Mouse (Mus musculus) kidney, postnatal 14 days (tissue): ENCODE data around the gene Gm20388.

Experiments used
- DNase-seq: peaks from one replicate; pipeline ENCODE4 v3.0.0; 2022; ENCODE audit warnings: mixed read lengths

Gene Gm20388

DNA sequence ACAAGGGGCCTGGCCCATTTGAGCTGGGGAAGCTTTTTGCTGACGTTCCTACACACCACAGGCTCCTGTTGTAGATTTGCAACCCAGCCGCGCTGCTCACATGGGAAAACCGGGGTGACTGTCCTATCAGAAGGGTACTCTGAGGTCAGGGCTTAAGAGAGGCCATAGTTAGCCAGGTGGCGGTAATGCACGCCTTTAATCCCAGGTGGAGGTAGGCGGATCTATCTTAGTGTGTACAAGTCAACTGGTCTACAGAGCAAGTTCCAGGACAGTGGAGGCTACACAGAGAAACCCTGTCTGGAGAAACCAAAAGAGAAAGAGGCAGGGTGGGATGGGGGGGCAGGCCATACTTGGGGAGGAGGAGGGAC is 2409.1 kb downstream of the Gm20388 start:
- no peak for DNase-seq

- no peak for DNase-seq
These were observed 2409.9 kb downstream of the Gm20388 start for GRCm38 (mm10) chr8:122320541-122320940.

- no peak for DNase-seq
These were observed 2410.8 kb downstream of the Gm20388 start for GRCm38 (mm10) chr8:122321455-122321921.

- no peak for DNase-seq
These were observed 2411.5 kb downstream of the Gm20388 start for GRCm38 (mm10) chr8:122322126-122322525.

DNA sequence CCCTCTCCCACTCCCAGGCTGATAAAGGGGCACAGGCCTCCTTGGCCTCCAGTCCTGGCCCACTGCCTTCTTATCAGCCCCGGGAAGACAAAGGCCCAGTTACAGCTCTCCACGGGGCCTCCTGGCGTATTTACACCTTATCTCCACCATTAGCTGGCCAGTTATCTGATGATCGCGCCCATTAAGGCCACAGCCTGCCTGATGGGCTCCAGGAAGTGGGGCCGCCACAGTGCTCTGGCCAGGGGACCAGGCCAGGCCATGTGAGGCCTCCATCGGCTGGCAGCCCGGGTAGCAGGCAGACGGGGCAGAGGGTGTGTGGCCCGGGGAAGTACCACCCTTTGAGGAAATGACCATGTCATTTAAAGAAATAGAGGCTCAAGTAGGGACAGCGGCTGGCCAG is 2412.2 kb downstream of the Gm20388 start:
- no peak for DNase-seq

DNA sequence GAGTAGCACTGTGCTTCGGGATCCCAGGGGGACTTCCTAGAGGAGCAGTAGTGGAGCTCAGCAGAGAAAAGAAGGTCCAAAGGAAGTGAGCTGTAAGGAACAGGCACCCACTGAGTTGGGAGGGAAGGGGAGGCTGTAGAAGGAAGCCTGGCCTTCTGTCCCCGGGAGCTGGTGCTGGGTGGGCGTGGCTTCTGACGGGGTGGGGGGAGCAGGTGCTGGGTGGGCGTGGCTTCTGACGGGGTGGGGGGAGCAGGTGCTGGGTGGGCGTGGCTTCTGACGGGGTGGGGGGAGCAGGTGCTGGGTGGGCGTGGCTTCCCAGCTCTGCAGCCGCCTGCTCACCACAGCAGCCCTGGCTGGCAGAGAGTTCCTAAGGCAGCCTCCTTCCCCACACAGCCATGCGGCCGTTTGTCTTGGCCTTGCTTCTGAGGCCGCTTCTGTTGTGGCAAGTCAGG is 2413.3 kb downstream of the Gm20388 start:
- peak; percentile 65 for DNase-seq

- no peak for DNase-seq
These were observed 2414.6 kb downstream of the Gm20388 start for GRCm38 (mm10) chr8:122325196-122325595.

- DNase-seq = no peak
These were observed 2415.5 kb downstream of the Gm20388 start for GRCm38 (mm10) chr8:122326114-122326542.

- no peak for DNase-seq
These were observed 2418.4 kb downstream of the Gm20388 start for GRCm38 (mm10) chr8:122329072-122329471.

GRCm38 (mm10) chr8:122329553-122330239 is 2419.1 kb downstream of the Gm20388 start:
- DNase-seq = no peak

- DNase-seq = no peak
These were observed 2419.9 kb downstream of the Gm20388 start for GRCm38 (mm10) chr8:122330446-122331133.

- peak; percentile 87 for DNase-seq
These were observed 2420.5 kb downstream of the Gm20388 start for GRCm38 (mm10) chr8:122331134-122331523.

GRCm38 (mm10) chr8:122332753-122333506 is 2422.3 kb downstream of the Gm20388 start:
- peak; percentile 88 for DNase-seq

- no peak for DNase-seq
These were observed 2422.9 kb downstream of the Gm20388 start for GRCm38 (mm10) chr8:122333531-122333930.

DNA sequence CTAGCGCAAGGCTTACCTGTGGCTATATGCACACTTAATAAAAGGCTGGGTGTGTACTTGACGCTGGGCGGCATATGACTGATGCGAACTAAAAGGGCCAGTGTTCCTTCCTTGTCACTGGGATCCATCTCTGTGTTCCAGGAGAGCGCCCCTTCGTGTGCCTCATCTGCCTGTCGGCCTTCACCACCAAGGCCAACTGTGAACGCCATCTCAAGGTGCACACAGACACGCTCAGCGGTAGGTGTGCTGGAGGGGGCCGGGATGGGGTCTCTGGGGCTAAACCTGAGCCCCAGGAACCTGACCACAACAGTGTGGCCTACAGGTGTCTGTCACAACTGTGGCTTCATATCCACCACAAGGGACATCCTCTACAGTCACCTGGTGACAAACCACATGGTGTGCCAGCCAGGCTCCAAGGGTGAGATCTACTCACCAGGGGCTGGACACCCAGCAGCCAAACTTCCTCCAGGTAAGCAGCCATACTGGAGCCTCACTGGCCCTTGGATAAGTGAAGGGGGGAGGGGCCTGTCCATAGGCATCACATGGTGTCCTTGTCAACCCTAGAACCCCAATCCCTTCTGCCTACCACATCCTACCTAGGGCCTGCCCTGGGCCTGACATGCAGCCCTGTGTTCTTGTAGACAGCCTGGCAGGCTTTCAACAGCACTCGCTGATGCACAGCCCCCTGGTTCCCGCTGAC is 2424.3 kb downstream of the Gm20388 start:
- no peak for DNase-seq

- no peak for DNase-seq
These were observed 2425.1 kb downstream of the Gm20388 start for GRCm38 (mm10) chr8:122335638-122336250.

DNA sequence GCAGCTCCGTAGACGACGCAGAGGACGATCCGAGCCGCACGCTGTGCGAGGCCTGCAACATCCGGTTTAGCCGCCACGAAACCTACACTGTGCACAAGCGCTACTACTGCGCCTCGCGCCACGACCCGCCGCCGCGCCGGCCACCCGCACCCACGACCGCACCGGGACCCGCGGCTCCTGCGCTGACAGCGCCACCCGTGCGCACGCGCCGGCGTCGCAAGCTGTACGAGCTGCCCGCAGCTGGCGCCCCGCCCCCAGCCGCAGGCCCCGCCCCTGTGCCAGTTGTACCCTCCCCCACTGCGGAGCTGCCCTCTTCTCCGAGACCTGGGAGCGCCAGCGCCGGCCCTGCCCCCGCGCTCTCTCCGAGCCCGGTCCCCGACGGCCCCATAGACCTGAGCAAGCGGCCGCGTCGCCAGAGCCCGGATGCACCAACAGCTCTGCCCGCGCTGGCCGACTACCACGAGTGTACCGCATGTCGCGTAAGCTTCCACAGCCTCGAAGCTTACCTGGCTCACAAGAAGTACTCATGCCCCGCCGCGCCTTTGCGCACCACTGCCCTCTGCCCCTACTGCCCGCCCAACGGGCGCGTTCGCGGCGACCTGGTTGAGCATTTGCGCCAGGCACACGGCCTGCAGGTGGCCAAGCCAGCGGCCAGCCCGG is 2425.7 kb downstream of the Gm20388 start:
- peak; percentile 74 for DNase-seq

DNA sequence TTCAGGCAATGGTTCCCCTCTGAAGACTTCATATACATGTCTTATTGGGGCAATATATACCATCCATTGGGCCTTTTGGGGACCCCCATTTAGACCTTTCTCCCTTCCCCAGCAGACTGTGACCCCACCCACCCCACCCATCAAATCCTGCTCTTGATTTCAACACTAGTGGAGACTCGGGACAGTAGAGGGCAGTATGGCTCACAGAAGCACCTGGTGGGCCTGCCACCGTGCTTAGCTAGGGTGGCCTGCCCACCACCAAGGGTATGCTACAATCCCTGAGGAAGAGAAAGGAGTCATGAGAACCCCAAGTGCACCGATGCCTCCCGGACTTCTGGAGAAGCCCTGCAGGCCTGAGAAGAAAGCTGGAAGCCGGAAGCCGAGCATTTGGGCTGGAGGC is 2428.2 kb downstream of the Gm20388 start:
- no peak for DNase-seq

DNA sequence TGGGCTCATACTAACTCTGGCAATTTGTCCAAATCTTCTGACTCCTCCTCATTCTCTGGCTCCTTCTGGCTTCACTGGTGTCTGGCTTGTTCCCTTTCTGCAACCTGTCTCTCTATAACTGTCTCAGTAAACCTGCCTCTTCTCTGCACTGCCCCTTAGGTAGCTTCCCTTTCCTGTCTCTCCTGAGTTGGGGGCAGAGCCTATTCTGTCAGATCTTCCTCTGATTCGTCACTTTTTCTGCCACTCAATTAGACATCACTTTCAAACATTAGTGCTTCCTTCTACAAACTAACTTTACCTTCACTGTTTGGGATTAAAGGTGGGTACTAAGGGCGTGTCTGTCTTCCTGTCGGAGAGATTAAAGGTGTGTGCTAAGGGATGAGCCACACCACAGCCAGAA is 2430.1 kb downstream of the Gm20388 start:
- DNase-seq = no peak

- DNase-seq = no peak
These were observed 2431.1 kb downstream of the Gm20388 start for GRCm38 (mm10) chr8:122341790-122342189.

DNA sequence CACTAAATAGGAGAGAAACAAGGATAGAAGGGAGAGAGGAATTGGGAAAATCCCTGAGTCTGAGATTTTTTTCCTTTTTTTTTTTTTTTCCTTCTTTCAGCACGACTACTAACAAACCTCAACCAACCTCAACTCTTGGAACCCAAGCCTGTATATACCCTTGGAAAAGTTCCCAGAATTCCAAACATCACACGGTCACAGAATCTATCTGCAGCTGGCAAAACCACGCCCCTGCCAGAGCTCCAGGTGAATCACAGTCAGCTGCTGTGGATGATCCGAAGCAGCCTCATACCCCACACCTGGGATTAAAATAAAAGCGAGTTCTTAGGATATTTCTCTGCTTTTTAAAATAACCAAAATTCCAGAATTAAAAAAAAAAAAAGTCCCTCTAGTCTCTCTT is 2431.7 kb downstream of the Gm20388 start:
- no peak for DNase-seq

DNA sequence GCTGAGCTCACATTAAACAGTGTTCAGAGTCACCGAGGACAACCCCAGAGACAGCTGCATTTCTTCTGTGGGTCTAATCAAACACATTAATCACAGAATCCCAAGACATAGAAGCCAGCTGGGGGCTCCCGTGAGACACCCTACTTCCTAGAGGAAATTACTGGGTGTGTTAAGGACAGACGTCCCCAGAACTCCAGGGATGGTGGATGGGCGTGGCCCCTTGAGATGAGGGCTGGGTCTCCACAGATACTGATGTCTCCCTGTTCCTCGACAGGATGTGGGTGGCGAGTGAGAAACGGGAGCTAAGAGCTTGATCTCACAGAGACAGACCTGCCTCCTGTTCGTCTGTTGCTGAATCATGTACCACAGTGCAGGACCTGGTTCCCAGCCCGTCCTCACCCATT is 2432.2 kb downstream of the Gm20388 start:
- peak; percentile 71 for DNase-seq
